Comparison of ENCODE assay signal across 8 mouse cellular contexts in the genomic region with DNA sequence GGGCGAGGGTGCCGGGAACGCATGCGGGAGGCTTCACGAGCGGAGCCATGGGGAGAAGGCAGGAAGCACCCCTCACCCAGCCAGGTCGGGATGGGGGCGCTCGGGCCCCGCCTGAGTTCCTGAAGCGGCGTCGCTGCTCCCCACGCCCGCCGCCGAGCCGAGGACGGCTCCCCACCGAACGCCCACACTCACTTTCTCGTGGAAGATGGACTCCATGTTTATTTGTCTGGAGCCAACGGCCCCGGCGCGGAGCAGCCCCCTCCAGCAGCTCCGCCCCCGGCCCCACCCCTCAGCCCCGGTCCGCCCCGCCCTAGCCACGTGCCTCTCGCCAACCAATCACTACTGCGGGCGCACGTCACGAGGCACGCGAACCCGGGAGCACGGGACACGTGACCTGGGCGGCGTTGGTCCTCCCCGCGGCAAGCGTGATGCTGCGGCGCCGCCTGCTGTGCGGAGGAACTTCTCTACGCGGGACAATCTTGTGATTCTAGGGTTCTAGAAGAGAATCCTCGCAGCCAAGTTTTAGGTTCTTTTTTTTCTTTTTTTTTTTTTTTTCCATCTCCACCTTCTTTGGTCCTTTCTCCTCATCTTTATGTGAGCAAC. TPM values are rescaled to one million over a fixed set of nuclear protein-coding genes. Genes with fewer than 3 reads are reported as not detected.
DNase-seq lines count a peak whose midpoint lies in the region; ATAC-seq lines count a peak whose summit lies in the region.

A gene (minus strand): TSS at position 305 of the 603 bp plus-strand sequence.

- DNase-seq in ZHBTc4 (ENCODE audit: low read depth, low spot score) = peak; percentile 98
- DNase-seq in gastrocnemius, adult 8-10 months (ENCODE audit: low spot score in 2 of 2) = peak; percentile 93 to 96
- DNase-seq in induced T-regulatory cell, adult 2 months (ENCODE audit: low read depth) = peak; percentile 97
- peak; percentile 86 to 97 for DNase-seq in left cerebral cortex, adult 9 months (ENCODE audit: low spot score in 2 of 2)
- peak; percentile 99 for DNase-seq in right cerebral cortex, postnatal 14 days
- DNase-seq in urinary bladder, postnatal 36 days (ENCODE audit: low spot score in 2 of 2) = peak; percentile 90 to 97

- ATAC-seq in common myeloid progenitor, adult 5-6 weeks (replicated peaks; ENCODE audit: low read depth, poor library complexity, severe bottlenecking) = peak; percentile 96
- peak; percentile 91 for ATAC-seq in megakaryocyte progenitor cell, adult 5-6 weeks (replicated peaks; ENCODE audit: poor library complexity)

RNA-seq across cellular contexts. Expression of the gene that starts here (rescaled TPM):
- 50.4 and 79.0 TPM in 2 replicates for total RNA-seq in common myeloid progenitor, adult 5-6 weeks (2017)
- 1 to 10 TPM; 3.0 to 6.7 (median 5.2) TPM for total RNA-seq in gastrocnemius, adult 8-10 months (2022)
- 22.0 and 22.5 TPM in 2 replicates for total RNA-seq in megakaryocyte progenitor cell, adult 5-6 weeks (2015)
- total RNA-seq in megakaryocyte progenitor cell, adult 5-6 weeks (2017) = 49.8 and 56.1 TPM in 2 replicates

Comparison
In these comparisons a context has a peak if more than half of its experiments do, and no peak if none do; other contexts are left out.
1. Peak in every context shown above with its lines: DNase-seq and ATAC-seq.